Mouse (Mus musculus): ENCODE measurements around the gene Ybx1.
"Not testable (repeated sequence)": the region's sequence is repeated elsewhere in the genome, so short reads cannot be mapped to it uniquely, and the experiment has no call there.

Gene Ybx1

GRCm38 (mm10) chr4:119294415-119295133 lies at the start of gene Ybx1:
Ybx1 (minus strand) TSS chr4:119294604.
- ATAC-seq (ENCODE audit: low TSS enrichment), result peak; percentile 99

DNA sequence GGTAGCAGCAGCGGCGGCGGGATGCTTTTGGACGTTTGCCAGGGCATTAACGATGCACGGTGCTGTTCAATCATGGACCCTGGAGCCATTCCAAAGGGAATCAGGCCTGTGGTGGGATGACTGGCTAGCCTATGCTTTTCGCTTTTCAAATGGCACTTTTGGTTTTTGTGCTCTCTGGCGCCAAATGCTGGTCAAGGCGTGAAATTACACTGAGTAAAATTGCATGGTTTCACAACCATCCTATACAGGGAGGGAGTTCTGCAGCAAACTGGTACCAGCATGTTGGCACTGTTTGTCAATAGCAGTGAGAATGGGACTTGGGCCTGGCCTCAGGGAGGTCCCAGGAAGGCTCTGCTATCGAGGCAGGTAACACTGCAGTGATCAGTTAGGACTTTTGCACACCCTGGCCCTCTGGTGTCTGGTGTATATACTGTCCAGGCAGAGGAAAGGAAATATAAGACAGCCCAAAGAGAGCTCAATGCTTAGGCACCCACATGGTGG lies 44.5 kb upstream of the Ybx1 start:
- ATAC-seq (ENCODE audit: low TSS enrichment), result peak; percentile 78

DNA sequence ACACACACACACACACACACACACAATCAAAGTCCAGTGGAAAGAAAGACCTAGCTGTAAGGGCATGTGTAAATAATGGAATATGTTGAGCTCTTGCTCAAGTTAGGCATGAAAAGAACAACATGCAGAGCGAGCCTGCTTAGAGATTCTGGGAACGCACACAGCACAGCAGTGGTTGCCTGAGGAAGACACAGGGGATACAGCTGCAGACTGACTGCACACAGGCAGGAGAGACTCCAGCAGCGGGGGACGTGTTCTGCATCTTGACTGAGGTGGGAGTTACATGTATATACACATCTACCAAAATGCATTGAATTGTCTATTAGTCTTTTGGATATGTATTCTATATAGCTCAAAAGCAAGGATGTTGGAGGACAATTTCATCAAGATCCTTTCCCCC lies 44.0 kb upstream of the Ybx1 start:
- ATAC-seq (ENCODE audit: low TSS enrichment), result peak; percentile 59; the same call in 1 of the 2 replicates

GRCm38 (mm10) chr4:119333487-119333886 lies 39.1 kb upstream of the Ybx1 start:
- ATAC-seq (ENCODE audit: low TSS enrichment), result no peak

DNA sequence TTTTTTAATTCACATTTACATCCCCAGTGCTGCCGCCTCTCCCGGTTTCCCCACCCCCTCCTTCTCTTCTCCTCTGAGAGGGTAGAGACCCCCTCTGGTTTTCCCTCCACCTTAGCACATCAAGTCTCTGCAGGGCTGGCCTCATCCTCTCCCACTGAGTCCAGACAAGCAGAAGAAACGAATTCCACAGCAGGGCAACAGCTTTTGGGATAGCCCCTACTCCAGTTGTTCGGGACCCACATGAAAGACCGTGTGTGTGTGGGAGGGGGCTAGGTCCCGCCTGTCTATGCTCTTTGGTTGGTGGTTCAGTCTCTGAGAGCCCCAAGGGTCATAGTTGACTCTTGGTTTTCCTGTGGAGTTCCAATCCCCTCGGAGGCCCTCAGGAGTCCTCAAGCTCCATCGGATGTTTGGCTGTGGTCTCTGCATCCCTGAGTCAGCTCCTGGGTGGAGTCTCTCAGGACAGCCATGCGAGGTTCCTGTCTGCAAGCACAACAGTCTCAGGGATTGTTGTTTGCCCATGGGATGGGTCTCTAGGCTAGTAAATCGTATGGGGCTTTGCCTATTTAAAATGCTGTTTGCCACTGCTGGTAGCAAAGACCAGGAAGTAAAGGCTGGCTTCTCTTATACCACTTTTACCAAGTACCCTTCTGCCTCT lies 26.6 kb upstream of the Ybx1 start:
- ATAC-seq (ENCODE audit: low TSS enrichment), result peak; percentile 11; the same call in 1 of the 2 replicates

DNA sequence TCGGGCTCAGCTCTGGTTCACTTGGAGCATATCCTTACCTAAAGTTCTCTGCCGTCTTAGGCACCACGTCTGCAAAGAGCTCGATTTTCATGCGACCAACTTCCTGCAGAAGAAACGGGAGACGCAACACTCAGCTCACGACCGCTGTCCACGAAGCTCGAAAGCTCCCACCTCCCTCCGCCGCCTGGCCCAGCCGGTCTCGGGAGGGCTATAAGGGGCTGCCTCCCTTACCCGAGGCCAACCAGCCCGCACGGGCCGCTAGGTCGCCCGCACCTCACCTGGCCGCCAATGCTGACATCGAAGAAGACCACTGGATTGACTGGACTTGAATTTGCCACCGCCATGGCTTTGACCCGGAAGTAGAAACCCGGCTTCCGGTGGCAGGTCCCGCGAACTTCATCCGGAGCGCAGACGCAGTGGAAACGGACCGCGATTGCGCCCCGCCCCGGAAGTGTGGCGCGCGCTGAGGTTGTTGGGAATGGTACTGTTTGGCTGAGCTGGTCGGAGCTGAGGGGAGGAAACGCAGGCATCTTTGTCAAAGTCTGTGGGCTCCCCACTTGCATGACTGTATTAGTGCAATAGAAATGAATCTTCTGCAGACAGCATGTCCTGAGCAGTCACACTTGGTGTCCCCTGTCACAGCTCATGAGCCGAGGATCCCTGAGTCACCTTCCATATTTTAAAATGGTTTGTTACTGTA lies 25.9 kb upstream of the Ybx1 start, which contains the start of gene Ppih:
TSS of gene Ppih (minus strand) at position 416 of the 700 bp plus-strand sequence.
- ATAC-seq (ENCODE audit: low TSS enrichment), result peak; percentile 100

DNA sequence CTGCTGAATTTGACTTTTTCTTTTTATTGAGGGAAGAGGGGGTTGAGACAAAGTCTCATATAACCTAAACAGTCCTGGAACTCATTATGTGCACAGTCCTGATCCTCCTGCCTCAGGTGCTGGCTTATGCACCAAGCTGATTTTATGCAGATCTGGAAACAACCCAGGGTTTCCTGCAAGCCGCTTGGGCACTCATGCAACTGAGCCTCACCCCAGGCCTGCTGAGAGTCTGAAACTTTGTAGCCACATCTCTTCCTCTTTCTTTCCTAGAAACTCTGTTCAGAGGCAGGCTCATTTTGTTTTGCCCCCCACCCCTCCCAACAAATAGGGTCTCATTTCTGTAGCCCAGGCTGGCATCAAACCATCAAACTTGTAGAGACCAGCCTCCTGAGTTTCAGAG lies 19.4 kb upstream of the Ybx1 start:
- no peak for ATAC-seq (ENCODE audit: low TSS enrichment)

DNA sequence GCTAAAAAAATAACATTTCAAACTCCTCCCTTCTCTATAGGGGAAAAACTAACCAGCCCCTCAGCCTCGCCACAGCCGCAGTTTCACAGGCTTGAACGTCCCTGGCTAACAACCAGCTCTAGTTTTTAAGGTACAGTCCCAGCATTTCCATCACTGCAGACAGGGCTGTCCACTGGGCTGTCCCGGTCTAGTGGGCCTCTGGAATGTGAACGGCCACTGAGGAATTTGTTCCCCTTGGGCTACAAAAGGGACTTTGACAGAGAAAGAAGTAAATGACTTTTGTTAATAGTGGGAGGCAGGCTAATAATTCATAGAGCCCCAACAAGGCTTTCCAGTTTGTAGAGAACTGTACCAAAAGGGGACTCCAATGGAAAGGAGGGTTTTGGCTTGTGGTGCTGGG lies 11.0 kb upstream of the Ybx1 start:
- no peak for ATAC-seq (ENCODE audit: low TSS enrichment)

GRCm38 (mm10) chr4:119303291-119303690 lies 8.9 kb upstream of the Ybx1 start:
- ATAC-seq (ENCODE audit: low TSS enrichment), result no peak

DNA sequence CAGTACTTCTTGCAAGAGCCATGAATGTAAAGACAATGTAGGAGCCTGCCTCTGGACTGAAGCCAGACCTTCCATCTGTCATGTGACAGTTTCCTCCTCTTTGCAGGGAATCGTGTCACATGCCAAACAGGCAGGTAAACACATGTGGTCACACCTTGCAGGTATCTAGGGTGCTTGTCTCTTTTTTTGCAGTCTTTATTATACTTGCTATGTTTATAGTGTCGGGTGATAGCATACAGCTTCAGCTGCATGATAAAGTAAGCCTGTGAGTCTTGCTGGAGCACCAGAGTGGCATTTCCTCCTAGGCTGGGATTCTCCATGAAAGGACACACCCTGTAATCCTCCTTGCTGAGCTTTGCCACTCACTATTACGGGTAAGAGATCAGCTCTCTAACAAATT lies 7.4 kb upstream of the Ybx1 start:
- no peak for ATAC-seq (ENCODE audit: low TSS enrichment)

- ATAC-seq (ENCODE audit: low TSS enrichment), result no peak
These were observed 6.4 kb upstream of the Ybx1 start for GRCm38 (mm10) chr4:119300761-119301160.

GRCm38 (mm10) chr4:119297361-119297760 lies 3.0 kb upstream of the Ybx1 start:
- no peak for ATAC-seq (ENCODE audit: low TSS enrichment)

DNA sequence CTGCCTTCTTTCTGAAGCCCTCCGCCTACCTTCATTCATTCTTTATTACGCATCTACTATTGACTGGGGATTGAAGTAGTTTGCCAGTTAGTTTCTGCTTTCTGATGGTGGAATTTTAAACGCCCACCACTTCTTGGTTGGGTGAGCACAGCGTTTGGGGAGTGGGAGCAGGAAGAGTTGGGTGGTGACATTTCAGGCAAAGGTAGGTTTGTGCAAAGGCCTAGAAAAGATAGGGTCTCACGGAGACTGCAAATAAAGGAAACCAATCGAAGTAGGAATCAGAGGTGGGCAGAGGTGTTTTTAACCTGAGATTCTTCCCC lies 690 bp upstream of the Ybx1 start:
- no peak for ATAC-seq (ENCODE audit: low TSS enrichment)

GRCm38 (mm10) chr4:119293574-119294258 lies 688 bp downstream of the Ybx1 start:
- ATAC-seq (ENCODE audit: low TSS enrichment), result no peak

GRCm38 (mm10) chr4:119292771-119293573 lies 1.4 kb downstream of the Ybx1 start:
- ATAC-seq (ENCODE audit: low TSS enrichment), result peak; percentile 29; the same call in 1 of the 2 replicates

DNA sequence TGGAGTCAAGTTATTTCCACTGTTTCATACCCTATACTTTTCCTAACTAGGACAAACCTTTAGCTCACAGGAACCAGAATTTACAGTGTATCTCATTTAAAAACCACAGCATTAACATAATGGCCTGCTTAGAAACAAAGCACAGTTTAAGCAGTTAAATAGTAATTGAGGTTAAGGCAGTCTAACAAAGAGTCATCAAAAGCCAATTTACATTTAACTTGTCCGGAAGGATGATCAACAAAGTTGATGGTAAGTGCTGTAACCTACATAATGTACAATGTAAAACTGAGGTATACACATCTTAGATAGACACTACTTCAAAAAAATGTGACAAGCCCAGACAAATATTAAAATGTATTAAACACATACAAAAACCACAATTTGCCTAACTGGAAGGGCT lies 2.5 kb downstream of the Ybx1 start:
- ATAC-seq (ENCODE audit: low TSS enrichment), result no peak

GRCm38 (mm10) chr4:119285336-119285735 lies 9.1 kb downstream of the Ybx1 start:
- ATAC-seq (ENCODE audit: low TSS enrichment), result no peak

- no peak for ATAC-seq (ENCODE audit: low TSS enrichment)
These were observed 9.5 kb downstream of the Ybx1 start for GRCm38 (mm10) chr4:119284861-119285260.

- ATAC-seq (ENCODE audit: low TSS enrichment), result not testable (repeated sequence)
These were observed 15.6 kb downstream of the Ybx1 start for GRCm38 (mm10) chr4:119278784-119279183.

DNA sequence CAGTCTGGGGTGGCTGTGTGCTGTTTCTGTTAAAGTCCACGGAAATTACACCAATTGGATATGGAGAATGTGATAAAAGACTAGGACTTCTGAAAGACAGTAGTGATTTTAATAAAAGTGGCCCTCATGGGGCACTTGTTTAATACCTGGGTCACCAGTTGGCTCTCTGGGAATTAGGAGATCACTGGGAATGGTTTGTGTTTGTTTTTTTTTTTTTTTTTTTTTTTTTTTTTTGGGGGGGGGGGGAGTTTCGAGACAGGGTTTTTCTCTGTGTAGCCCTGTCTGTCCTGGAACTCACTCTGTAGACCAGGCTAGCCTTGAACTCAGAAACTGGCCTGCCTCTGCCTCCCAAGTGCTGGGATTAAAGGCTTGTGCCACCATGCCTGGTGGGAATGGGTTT lies 18.7 kb downstream of the Ybx1 start:
- no peak for ATAC-seq (ENCODE audit: low TSS enrichment)

- ATAC-seq (ENCODE audit: low TSS enrichment), result no peak
These were observed 19.2 kb downstream of the Ybx1 start for GRCm38 (mm10) chr4:119275226-119275625.
